Mouse (Mus musculus) thymus, adult 2 months (tissue): Measurements from ENCODE around the gene Mmachc.

Experiments
- CTCF ChIP-seq: fragments of 200-500 bp; IDR thresholded peaks from 2 replicates; pipeline ENCODE4 v1.5.1; 2012; ENCODE audit warnings: mild to moderate bottlenecking, control low read depth, low read length, moderate library complexity, borderline replicate concordance; ENCODE audit not compliant: control insufficient read depth, poor library complexity, insufficient read depth; ENCODE audit errors: extremely low read depth
- POLR2A ChIP-seq: fragments of 200-500 bp; IDR thresholded peaks from 2 replicates; pipeline ENCODE4 v1.6.1; 2012; ENCODE audit warnings: mild to moderate bottlenecking, low read length, control low read depth, moderate library complexity; ENCODE audit not compliant: control insufficient read depth, poor library complexity, insufficient read depth; ENCODE audit errors: extremely low read depth

- no peak for TF ChIP-seq POLR2A
- no peak for TF ChIP-seq CTCF
Observed at GRCm38 (mm10) chr4:116721098-116721628, 13.0 kb upstream of the Mmachc start.
